Mouse (Mus musculus) embryonic fibroblast, embryonic 13.5 days (primary cell): ENCODE results near the gene Phf24.

Experiments used
- CTCF ChIP-seq: IDR thresholded peaks from 2 replicates; pipeline ENCODE4 v1.5.1; 2011; ENCODE audit warnings: mild to moderate bottlenecking, control low read depth, low read length, moderate library complexity, borderline replicate concordance; ENCODE audit not compliant: insufficient read depth
- POLR2A ChIP-seq: IDR thresholded peaks from 2 replicates; pipeline ENCODE4 v1.6.1; 2011; ENCODE audit warnings: low read depth, mild to moderate bottlenecking, control low read depth, low read length, moderate library complexity

GRCm38 (mm10) chr4:42961592-42961991, 45.1 kb downstream of the Phf24 start:
- TF ChIP-seq CTCF (peak; percentile 69; the same call in 1 of the 2 replicates), POLR2A (no peak)
